Mouse (Mus musculus) heart, embryonic 14.5 days (tissue): ENCODE data around the gene S100g. TPM values are rescaled to one million over a fixed set of nuclear protein-coding genes. Genes with fewer than 3 reads are reported as not detected.

ENCODE experiments used
- ATAC-seq: fragments of 200-750 bp; cut with Nextera tagmentation; 2 replicates; pipeline ENCODE4 v1.8.0; 2017; ENCODE audit warnings: low read depth, moderate TSS enrichment; ENCODE audit not compliant: insufficient number of reproducible peaks, insufficient read depth, low FRiP score
- H3K27ac ChIP-seq, 2 experiments: fragments of 200-500 bp in 1 of 2; fragments of 300-500 bp in 1 of 2; sonication (generic) in 1 of 2; replicated peaks in 1 of 2; 2 replicates each; pipeline ENCODE4 v1.5.1; 2012 to 2014; ENCODE audit warnings: low read depth in 2 of 2, low read length in 2 of 2, control low read depth in 1 of 2, mild to moderate bottlenecking in 1 of 2, mixed read lengths in 1 of 2; ENCODE audit not compliant: control insufficient read depth in 1 of 2, insufficient read depth in 1 of 2
- H3K27me3 ChIP-seq: fragments of 300-500 bp; sonication (generic); 2 replicates; pipeline ENCODE4 v1.6.1; 2014; ENCODE audit warnings: mild to moderate bottlenecking, low read length, control low read depth; ENCODE audit not compliant: control insufficient read depth, insufficient read depth
- H3K36me3 ChIP-seq: fragments of 300-500 bp; sonication (generic); 2 replicates; pipeline ENCODE4 v1.6.1; 2014; ENCODE audit warnings: mild to moderate bottlenecking, control low read depth, low read length, mixed read lengths; ENCODE audit not compliant: control insufficient read depth, insufficient read depth
- H3K4me1 ChIP-seq, 2 experiments: fragments of 200-500 bp in 1 of 2; fragments of 300-500 bp in 1 of 2; sonication (generic) in 1 of 2; 2 replicates each; pipeline ENCODE4 v1.6.1; 2012 to 2014; ENCODE audit warnings: low read length in 2 of 2, control low read depth in 1 of 2, mixed read lengths in 1 of 2; ENCODE audit not compliant: control insufficient read depth in 2 of 2, insufficient read depth in 2 of 2
- H3K4me2 ChIP-seq: fragments of 300-500 bp; sonication (generic); 2 replicates; pipeline ENCODE4 v1.6.1; 2014; ENCODE audit warnings: mild to moderate bottlenecking, low read length
- H3K4me3 ChIP-seq, 2 experiments: fragments of 200-500 bp in 1 of 2; fragments of 300-500 bp in 1 of 2; sonication (generic) in 1 of 2; 2 replicates each; pipeline ENCODE4 v1.5.1; 2012 to 2014; ENCODE audit warnings: low read length in 2 of 2, mild to moderate bottlenecking in 2 of 2, control low read depth in 1 of 2, low read depth in 1 of 2, moderate library complexity in 1 of 2; ENCODE audit not compliant: control insufficient read depth in 1 of 2, insufficient read depth in 1 of 2
- H3K9ac ChIP-seq: fragments of 300-500 bp; sonication (generic); 2 replicates; pipeline ENCODE4 v1.6.1; 2014; ENCODE audit warnings: mild to moderate bottlenecking, low read length
- H3K9me3 ChIP-seq: fragments of 300-500 bp; sonication (generic); 2 replicates; pipeline ENCODE4 v1.6.1; 2016; ENCODE audit warnings: low read length, control low read depth; ENCODE audit not compliant: control insufficient read depth
- WGBS: fragments of 180-500 bp; shearing (Covaris S2); extraction: QIAGEN DNeasy Blood & Tissue Kit; methylation state at CpG from one replicate; pipeline ENCODE4 v1.1.7; 2014; 5-methylcytosine and 5-hydroxymethylcytosine counted together
- polyA plus RNA-seq: library from polyadenylated mRNA; unstranded; fragments of >200 nt; fragmentation: Nextera tagmentation; extraction: Ambion mirVana; gene quantifications from 2 replicates; pipeline ENCODE4 v1.2.1, GENCODE M21; 2014

S100g gene
- polyA plus RNA-seq, result not detected in 2 replicates

DNA sequence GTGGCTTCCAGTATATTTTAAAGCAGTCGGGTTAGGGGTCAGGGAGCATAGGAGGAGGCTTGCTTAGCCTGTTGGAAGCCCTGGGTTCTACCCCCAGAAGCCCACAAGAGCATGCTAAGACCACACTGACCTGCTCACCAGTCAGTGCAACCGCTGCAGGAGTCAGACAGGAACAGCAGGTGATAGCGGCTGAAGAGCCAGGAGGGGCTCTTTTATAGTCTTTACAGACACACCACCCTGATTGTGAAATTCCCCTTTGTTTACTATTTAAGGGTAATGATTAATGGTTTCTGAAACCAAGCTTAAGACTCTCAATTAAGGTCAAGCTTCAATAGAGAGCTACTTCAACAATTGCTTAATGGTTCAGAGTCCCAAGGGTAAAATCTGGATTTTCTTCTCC lies at the start of gene S100g:
TSS of gene S100g (minus strand) at position 217 of the 400 bp plus-strand sequence.
- no peak within 1 kb of the TSS for H3K4me2 ChIP-seq
- no peak within 1 kb of the TSS for H3K9ac ChIP-seq
- no peak within 1 kb of the TSS for H3K27ac ChIP-seq
- no peaks in the 10 kb centered on the region for H3K27me3 ChIP-seq
- H3K9me3 ChIP-seq, result no peaks in the 10 kb centered on the region
- H3K4me3 ChIP-seq, result no peak within 1 kb of the TSS
- ATAC-seq, result no peak
- no peaks in the 10 kb centered on the region for H3K36me3 ChIP-seq
- WGBS, result 67% methylated on average over 3 of the region's 3 CpGs
- H3K4me1 ChIP-seq, result no peaks in the 10 kb centered on the region

DNA sequence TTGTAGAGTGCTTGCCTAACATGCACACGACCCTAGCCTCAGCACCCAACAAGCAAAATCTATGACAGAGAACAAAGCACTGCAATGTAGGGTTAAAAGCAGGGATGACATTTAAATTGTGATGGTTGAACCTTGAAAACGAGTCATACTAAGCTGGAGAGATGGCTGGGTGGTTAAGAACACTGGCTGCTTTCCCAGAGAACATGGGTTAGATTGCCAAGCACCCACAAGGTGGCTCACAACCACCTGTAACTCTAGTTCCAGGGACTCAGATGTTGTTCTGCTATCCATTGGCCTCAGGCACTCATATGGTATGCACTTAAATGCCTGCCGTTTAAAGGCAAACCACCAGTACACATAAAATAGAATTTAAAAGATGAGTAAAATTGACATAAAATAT lies 27.7 kb upstream of the S100g start:
- Histone ChIP-seq H3K27ac (no peak overlapping the region), H3K36me3 (0 out of 2 replicates have a peak, but pooled peaks cover 4% of the 10 kb centered on the region), H3K9ac (no peak overlapping the region), H3K4me1 (no peaks in the 10 kb centered on the region), H3K27me3 (no peaks in the 10 kb centered on the region), H3K9me3 (no peaks in the 10 kb centered on the region), H3K4me3 (no peak overlapping the region), H3K4me2 (no peak overlapping the region)
- WGBS, result 71% methylated on average over 3 of the region's 3 CpGs
- ATAC-seq, result no peak

DNA sequence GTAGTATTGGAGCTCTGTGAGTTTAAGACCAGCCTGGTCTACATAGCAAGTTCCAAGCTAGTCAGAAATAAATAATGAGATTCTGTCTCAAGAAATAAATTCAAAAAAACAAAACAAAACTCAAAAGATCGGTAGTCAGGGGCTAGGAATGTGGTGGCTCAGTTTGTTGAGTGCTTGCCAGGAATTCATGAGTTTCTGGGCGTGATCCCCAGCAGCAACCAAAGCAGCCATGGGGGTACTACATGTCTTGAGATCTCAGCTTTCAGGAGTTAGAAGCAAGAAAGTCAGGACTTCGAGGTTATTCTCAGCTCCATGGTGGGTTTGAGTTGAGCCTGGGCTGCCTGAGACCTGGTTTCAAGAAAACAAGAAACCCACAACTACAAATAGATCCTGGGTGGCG lies 27.0 kb upstream of the S100g start:
- Histone ChIP-seq H3K4me1 (no peaks in the 10 kb centered on the region), H3K9ac (no peak overlapping the region), H3K27ac (no peak overlapping the region), H3K27me3 (no peaks in the 10 kb centered on the region), H3K36me3 (no peaks in the 10 kb centered on the region), H3K9me3 (no peaks in the 10 kb centered on the region), H3K4me2 (no peak overlapping the region), H3K4me3 (no peak overlapping the region)
- 78% methylated on average over 4 of the region's 4 CpGs for WGBS
- no peak for ATAC-seq

DNA sequence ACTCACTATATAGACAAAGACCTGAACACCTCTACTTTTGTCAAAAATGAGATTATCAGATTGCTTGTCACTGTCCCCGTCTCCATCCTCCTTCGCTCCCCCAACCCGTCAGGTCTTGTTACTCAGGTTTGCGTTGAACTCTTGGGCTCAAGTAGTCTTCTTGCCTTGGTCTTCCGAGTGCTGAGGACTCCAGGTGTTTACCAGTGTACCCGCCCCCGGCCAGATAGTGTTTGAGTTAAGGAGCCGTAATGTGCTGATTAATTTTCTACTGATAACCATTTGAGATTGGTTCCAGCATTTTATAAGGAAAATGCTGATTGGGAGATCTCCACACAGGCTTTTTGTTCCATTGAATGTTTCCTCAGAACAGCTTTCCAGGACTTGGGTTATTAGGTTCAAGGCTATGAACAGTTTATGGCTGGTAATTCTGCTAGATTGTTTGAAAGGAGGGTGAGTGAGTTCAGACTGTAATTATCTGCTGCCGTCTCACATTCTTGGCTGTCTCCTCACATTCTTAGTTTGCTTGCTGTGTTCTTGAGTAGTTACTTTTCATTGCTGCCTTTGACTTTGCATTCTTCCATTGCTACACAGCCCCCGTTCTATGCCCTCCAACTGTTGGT lies 22.6 kb upstream of the S100g start:
- WGBS, result 90% methylated on average over 10 of the region's 10 CpGs
- Histone ChIP-seq H3K27me3 (no peaks in the 10 kb centered on the region), H3K4me2 (no peak overlapping the region)

DNA sequence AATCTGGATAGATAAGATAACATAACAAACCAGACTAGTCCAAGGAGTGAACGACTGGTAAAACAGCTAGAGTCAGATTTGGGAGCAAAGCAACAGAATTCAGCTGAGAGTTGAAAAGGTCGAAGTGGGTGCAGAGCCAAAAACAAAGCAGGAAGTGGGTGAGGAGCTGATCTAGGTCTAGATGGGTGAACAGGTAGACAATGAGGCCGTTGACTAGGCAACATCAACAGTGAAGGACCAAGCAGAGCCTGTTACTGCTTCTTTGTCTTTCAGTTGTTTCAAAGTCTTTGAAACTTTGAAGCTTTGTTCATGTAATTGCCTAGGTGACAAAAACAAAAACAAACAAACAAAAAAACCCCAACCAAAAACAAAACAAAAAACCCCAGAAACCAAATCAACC lies 11.8 kb upstream of the S100g start:
- H3K4me2 ChIP-seq, result no peak overlapping the region
- no peak for ATAC-seq

More for the DNA sequence above, 22.6 kb upstream of the S100g start:
- Histone ChIP-seq H3K9me3 (no peaks in the 10 kb centered on the region), H3K27ac (no peak overlapping the region), H3K4me1 (no peaks in the 10 kb centered on the region), H3K4me3 (no peak overlapping the region), H3K36me3 (no peaks in the 10 kb centered on the region), H3K9ac (no peak overlapping the region)
- ATAC-seq, result no peak

DNA sequence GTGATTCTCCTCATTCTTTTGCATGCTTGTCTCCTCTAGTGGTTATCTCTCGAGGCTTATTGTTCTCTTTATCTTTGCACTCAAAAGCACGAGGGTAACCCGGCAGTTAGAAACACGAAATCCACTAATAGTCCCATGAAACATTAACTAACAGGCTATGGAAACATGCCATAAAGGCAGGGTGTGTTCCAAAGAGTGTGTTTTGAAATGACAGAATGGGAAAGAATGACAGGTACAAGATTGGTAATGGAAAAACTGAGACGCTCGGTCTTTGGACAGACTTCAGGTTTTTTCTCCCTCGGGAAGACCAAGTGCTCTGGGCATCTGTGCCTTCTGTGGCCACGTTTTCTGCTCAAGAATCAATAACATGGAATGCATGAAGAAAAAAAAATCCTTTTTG lies 3.1 kb upstream of the S100g start:
- no peak for ATAC-seq
- Histone ChIP-seq H3K9me3 (no peaks in the 10 kb centered on the region), H3K4me3 (no peak overlapping the region), H3K4me1 (no peaks in the 10 kb centered on the region), H3K27ac (no peak overlapping the region), H3K4me2 (no peak overlapping the region), H3K9ac (no peak overlapping the region), H3K36me3 (no peaks in the 10 kb centered on the region), H3K27me3 (no peaks in the 10 kb centered on the region)
- 38% methylated on average over 8 of the region's 8 CpGs for WGBS

More for the DNA sequence above, 11.8 kb upstream of the S100g start:
- WGBS, result 62% methylated on average over 3 of the region's 3 CpGs
- Histone ChIP-seq H3K9ac (no peak overlapping the region), H3K27me3 (no peaks in the 10 kb centered on the region), H3K4me1 (no peaks in the 10 kb centered on the region), H3K27ac (no peak overlapping the region), H3K9me3 (no peaks in the 10 kb centered on the region), H3K4me3 (no peak overlapping the region), H3K36me3 (no peaks in the 10 kb centered on the region)

DNA sequence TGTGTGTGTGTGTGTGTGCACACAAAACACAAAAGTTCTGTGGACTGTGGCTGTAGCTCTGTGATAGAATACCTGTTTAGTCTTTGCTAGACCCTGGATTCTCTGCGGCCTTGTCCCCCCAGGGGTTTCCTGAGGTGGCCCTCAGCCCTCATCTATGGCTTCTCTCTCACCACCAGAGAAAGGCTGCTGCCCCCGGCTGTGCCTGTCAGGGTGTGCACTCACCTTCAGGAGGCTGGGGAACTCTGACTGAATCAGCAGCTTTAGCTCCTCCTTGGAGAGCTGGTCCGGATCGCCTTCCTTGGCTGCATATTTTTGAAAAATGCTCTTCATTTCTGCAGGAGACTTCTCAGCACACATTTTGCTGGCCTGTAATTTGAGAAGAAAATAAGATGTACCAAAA lies 559 bp downstream of the S100g start:
- H3K27me3 ChIP-seq, result no peaks in the 10 kb centered on the region
- H3K4me2 ChIP-seq, result no peak overlapping the region
- WGBS, result 44% methylated on average over 4 of the region's 4 CpGs
- H3K9me3 ChIP-seq, result no peaks in the 10 kb centered on the region
- no peaks in the 10 kb centered on the region for H3K4me1 ChIP-seq
- ATAC-seq, result no peak
- no peak overlapping the region for H3K27ac ChIP-seq
- H3K4me3 ChIP-seq, result no peak overlapping the region
- no peaks in the 10 kb centered on the region for H3K36me3 ChIP-seq
- no peak overlapping the region for H3K9ac ChIP-seq

DNA sequence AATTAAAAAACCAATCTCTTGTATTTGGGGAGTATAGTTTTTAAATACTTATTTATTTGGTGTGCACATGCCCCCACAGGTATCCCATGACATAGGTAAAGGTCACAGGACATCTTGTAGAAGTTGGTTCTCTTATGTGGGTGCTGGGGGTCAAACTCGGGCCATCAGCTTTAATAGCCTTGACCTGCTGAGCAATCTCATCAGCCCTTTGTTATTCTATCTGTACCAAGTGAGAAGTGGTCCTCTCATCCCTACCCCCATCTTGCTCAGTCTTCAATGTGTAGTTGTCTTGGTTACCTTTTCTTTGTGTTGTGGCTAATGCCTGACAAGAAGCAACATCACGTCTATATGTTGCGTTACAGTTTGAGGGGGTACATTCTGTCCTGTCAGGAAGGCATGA lies 6.5 kb downstream of the S100g start:
- no peak overlapping the region for H3K9ac ChIP-seq
- no peak for ATAC-seq
- 66% methylated on average over 3 of the region's 3 CpGs for WGBS

More for the DNA sequence above, 6.5 kb downstream of the S100g start:
- Histone ChIP-seq H3K4me3 (no peak overlapping the region), H3K27ac (no peak overlapping the region), H3K4me2 (no peak overlapping the region), H3K4me1 (no peaks in the 10 kb centered on the region), H3K27me3 (no peaks in the 10 kb centered on the region), H3K36me3 (no peaks in the 10 kb centered on the region), H3K9me3 (no peaks in the 10 kb centered on the region)
